Mouse (Mus musculus): ENCODE results near the gene Stard13.

GRCm38 (mm10) chr5:151066016-151066415 is 167.6 kb downstream of the Stard13 start:
- no peak for TF ChIP-seq CTCF (IDR thresholded peaks at IDR 0.05; ENCODE audit: insufficient read depth, low read length)
- no peak for TF ChIP-seq POLR2A (IDR thresholded peaks at IDR 0.05; ENCODE audit: borderline replicate concordance, extremely low read depth, low read depth, low read length)
